Mouse (Mus musculus): ENCODE measurements around the gene 6030458C11Rik.

DNA sequence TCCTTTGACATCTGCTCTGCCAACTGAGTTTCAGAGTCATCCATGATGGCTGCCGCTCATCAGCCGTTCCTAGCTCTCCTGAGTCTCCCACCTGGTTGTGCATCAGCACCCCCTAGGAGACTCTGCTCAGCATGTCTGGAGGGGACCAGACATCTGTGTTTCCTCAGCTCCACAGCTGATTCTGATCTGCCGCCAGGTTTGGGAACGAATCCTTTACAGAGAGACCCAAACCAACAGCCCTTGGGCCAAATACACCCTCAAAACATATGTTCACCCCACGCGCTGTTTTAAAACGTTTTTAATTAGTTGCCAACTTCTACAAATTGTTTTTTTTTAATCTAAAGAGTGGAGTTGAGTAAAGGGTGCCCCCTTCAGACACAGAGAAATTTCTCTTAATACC lies 53.5 kb downstream of the 6030458C11Rik start:
- TF ChIP-seq EP300 (IDR thresholded peaks at IDR 0.05; ENCODE audit: low read depth) (no peak), CTCF (IDR thresholded peaks at IDR 0.05; ENCODE audit: low read depth) (no peak)

Data from heart, postnatal 0 days (tissue).